Mouse (Mus musculus) liver, adult 2 months (tissue): ENCODE results near the gene 4930426L09Rik. TPM values are rescaled to one million over a fixed set of nuclear protein-coding genes. Genes with fewer than 3 reads are reported as not detected.

ENCODE experiments used
- DNase-seq: peaks from one replicate; pipeline ENCODE4 v3.0.0-alpha.2; 2011; ENCODE audit warnings: low read depth, low spot score; ENCODE audit errors: extremely low read depth
- H3K27ac ChIP-seq: fragments of 200-500 bp; replicated peaks from 2 replicates; pipeline ENCODE4 v1.5.1; 2012; ENCODE audit warnings: low read depth, mild to moderate bottlenecking, control low read depth, inconsistent platforms, low read length; ENCODE audit not compliant: insufficient read depth
- H3K27me3 ChIP-seq: fragments of 200-500 bp; 2 replicates; pipeline ENCODE4 v1.6.1; 2012; ENCODE audit warnings: mild to moderate bottlenecking, moderate library complexity, low read length, inconsistent platforms; ENCODE audit not compliant: control insufficient read depth, insufficient read depth
- H3K36me3 ChIP-seq: fragments of 200-500 bp; 2 replicates; pipeline ENCODE4 v1.6.1; 2012; ENCODE audit warnings: low read length, inconsistent platforms; ENCODE audit not compliant: control insufficient read depth, insufficient read depth
- H3K4me1 ChIP-seq: fragments of 200-500 bp; 2 replicates; pipeline ENCODE4 v1.6.1; 2011; ENCODE audit warnings: low read length; ENCODE audit not compliant: control insufficient read depth, insufficient read depth
- H3K4me3 ChIP-seq: fragments of 200-500 bp; 2 replicates; pipeline ENCODE4 v1.5.1; 2011; ENCODE audit warnings: low read depth, mild to moderate bottlenecking, control low read depth, low read length, moderate library complexity; ENCODE audit not compliant: insufficient read depth
- H3K79me2 ChIP-seq: fragments of 200-500 bp; 2 replicates; pipeline ENCODE4 v1.6.1; 2012; ENCODE audit warnings: inconsistent platforms, mild to moderate bottlenecking, low read length, moderate library complexity; ENCODE audit not compliant: control insufficient read depth, insufficient read depth
- H3K9ac ChIP-seq: fragments of 200-500 bp; 2 replicates; pipeline ENCODE4 v1.6.1; 2012; ENCODE audit warnings: low read depth, mild to moderate bottlenecking, control low read depth, inconsistent platforms, low read length
- CTCF ChIP-seq: fragments of 200-500 bp; IDR thresholded peaks from 2 replicates; pipeline ENCODE4 v1.5.1; 2011; ENCODE audit warnings: low read depth, low read length, control low read depth
- POLR2A ChIP-seq: fragments of 200-500 bp; IDR thresholded peaks from 2 replicates; pipeline ENCODE4 v1.6.1; 2011; ENCODE audit warnings: low read length, control low read depth; ENCODE audit not compliant: insufficient read depth; ENCODE audit errors: extremely low read depth
- WGBS: fragments of 180-500 bp; shearing (Covaris S2); methylation state at CpG from one replicate; pipeline ENCODE4 v1.1.7; 2018; 5-methylcytosine and 5-hydroxymethylcytosine counted together
- polyA plus RNA-seq: library from polyadenylated mRNA; depleted of rRNA; stranded (reverse); fragments of >200 nt; gene quantifications from 2 replicates; pipeline ENCODE4 v1.2.3, GENCODE M21; 2012
- total RNA-seq: library from RNA; depleted of rRNA; stranded (reverse); fragments of >200 nt; gene quantifications from 2 replicates; pipeline ENCODE4 v1.2.3, GENCODE M21; 2014

Gene 4930426L09Rik
- total and polyA plus RNA-seq, 2 experiments = 0.10 TPM; not detected in 1

- no peaks in the 10 kb centered on the region for H3K36me3 ChIP-seq
- H3K27me3 ChIP-seq = peaks cover 6% of the 10 kb centered on the region
- no peak for TF ChIP-seq CTCF
- no peak for TF ChIP-seq POLR2A
- no peak for DNase-seq
- no peak overlapping the region for H3K9ac ChIP-seq
- no peaks in the 10 kb centered on the region; the same call in 1 of the 2 replicates for H3K79me2 ChIP-seq
- no peaks in the 10 kb centered on the region; the same call in 1 of the 2 replicates for H3K4me1 ChIP-seq
- WGBS = 57% methylated on average over 7 of the region's 7 CpGs
- H3K27ac ChIP-seq = no peak overlapping the region
- no peak overlapping the region for H3K4me3 ChIP-seq
Observed at GRCm38 (mm10) chr2:18992512-18993510, 5.3 kb upstream of the 4930426L09Rik start.

- Histone ChIP-seq H3K36me3 (no peaks in the 10 kb centered on the region), H3K4me1 (no peaks in the 10 kb centered on the region; the same call in 1 of the 2 replicates), H3K27ac (peak overlapping the region; percentile 13), H3K4me3 (peak overlapping the region; percentile 55), H3K9ac (peak overlapping the region; percentile 16), H3K27me3 (peaks cover 7% of the 10 kb centered on the region), H3K79me2 (no peaks in the 10 kb centered on the region; the same call in 1 of the 2 replicates)
- no peak for TF ChIP-seq POLR2A
- TF ChIP-seq CTCF = no peak
- 2% methylated on average over 25 of the region's 25 CpGs for WGBS
- no peak for DNase-seq
Observed at GRCm38 (mm10) chr2:18996451-18997211, 1.5 kb upstream of the 4930426L09Rik start.

- H3K27me3 ChIP-seq = peaks cover 7% of the 10 kb centered on the region
- no peak for DNase-seq
- H3K79me2 ChIP-seq = no peaks in the 10 kb centered on the region; the same call in 1 of the 2 replicates
- under 1% methylated on average over 46 of the region's 46 CpGs for WGBS
- H3K27ac ChIP-seq = peak overlapping the region; percentile 76
- no peaks in the 10 kb centered on the region; the same call in 1 of the 2 replicates for H3K4me1 ChIP-seq
- H3K4me3 ChIP-seq = peak overlapping the region; percentile 99
- TF ChIP-seq CTCF (no peak), POLR2A (no peak)
- H3K36me3 ChIP-seq = no peaks in the 10 kb centered on the region
- H3K9ac ChIP-seq = peak overlapping the region; percentile 86
Observed at GRCm38 (mm10) chr2:18997387-18997971, 664 bp upstream of the 4930426L09Rik start.

GRCm38 (mm10) chr2:18999395-18999794 lies 1.3 kb downstream of the 4930426L09Rik start:
- Histone ChIP-seq H3K79me2 (no peaks in the 10 kb centered on the region; the same call in 1 of the 2 replicates), H3K9ac (no peak overlapping the region), H3K27ac (no peak overlapping the region), H3K27me3 (peaks cover 7% of the 10 kb centered on the region), H3K4me1 (no peaks in the 10 kb centered on the region; the same call in 1 of the 2 replicates), H3K4me3 (no peak overlapping the region), H3K36me3 (no peaks in the 10 kb centered on the region)
- DNase-seq = no peak
- no peak for TF ChIP-seq POLR2A
- TF ChIP-seq CTCF = no peak
- 86% methylated on average over 2 of the region's 2 CpGs for WGBS

GRCm38 (mm10) chr2:19004801-19005200 lies 6.7 kb downstream of the 4930426L09Rik start:
- H3K4me1 ChIP-seq = no peaks in the 10 kb centered on the region
- peak overlapping the region; percentile 41; the same call in 1 of the 2 replicates for H3K27ac ChIP-seq
- peak; percentile 42 for DNase-seq
- no peak overlapping the region for H3K9ac ChIP-seq
- no peaks in the 10 kb centered on the region for H3K79me2 ChIP-seq
- H3K4me3 ChIP-seq = no peak overlapping the region
- no peaks in the 10 kb centered on the region for H3K27me3 ChIP-seq
- H3K36me3 ChIP-seq = no peaks in the 10 kb centered on the region
- WGBS = 69% methylated on average over 10 of the region's 10 CpGs
- TF ChIP-seq CTCF (no peak), POLR2A (no peak)
